Mouse (Mus musculus): ENCODE measurements at regions not wholly inside any gene's neighbourhood (a gene's known extent, or its start where the extent isn't known, plus 50 kb on each side); places are given as distances from the start of the nearest gene placed in this dataset.
A peak's percentile ranks its signal among the peaks of the same experiment; 100 is the strongest.
"Not testable (repeated sequence)": the region's sequence is repeated elsewhere in the genome, so short reads cannot be mapped to it uniquely, and the experiment has no call there.

DNA sequence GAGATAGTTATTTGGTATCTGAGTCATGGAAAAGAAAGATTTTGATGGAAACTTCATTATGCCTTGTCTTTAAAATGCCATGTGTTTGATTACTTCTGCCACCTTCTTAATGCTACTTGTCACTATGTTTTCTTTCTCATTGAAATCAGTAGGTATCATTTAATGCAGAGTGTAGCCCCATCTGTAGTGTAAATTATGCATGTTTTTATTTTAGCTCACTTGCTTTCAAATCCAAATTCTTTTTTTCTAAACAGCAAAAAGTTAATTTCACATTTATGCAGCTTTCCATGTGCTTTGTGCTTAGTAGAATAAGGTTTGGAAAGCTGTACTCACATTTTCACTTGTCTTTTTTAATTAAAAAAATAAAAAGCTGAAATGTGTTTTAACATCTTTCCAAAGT lies 748.0 kb upstream of the Epha7 start:
- no peak for DNase-seq (ENCODE audit: low spot score in 2 of 2)

GRCm38 (mm10) chr4:28065828-28066227 lies 747.1 kb upstream of the Epha7 start:
- DNase-seq (ENCODE audit: low spot score in 2 of 2): no peak

DNA sequence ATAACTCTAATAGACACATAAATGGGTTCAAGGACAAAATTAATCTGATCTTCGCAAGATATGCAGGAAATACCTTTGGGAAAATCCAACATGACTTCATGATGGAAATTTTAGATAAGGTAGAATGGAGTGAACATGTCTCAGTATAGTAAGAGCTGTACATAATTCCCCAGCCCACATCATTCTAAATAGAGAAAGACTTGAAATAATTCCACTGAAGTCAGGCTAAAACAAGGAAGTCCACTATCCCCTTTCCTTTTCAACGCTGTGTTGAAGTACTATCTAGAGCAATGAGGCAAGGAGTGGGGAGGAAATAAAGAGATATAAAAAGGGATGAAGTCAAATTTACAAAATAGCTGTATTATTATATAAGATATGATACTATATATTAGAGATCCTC lies 733.9 kb upstream of the Epha7 start:
- no peak for DNase-seq (ENCODE audit: low spot score in 2 of 2)

DNA sequence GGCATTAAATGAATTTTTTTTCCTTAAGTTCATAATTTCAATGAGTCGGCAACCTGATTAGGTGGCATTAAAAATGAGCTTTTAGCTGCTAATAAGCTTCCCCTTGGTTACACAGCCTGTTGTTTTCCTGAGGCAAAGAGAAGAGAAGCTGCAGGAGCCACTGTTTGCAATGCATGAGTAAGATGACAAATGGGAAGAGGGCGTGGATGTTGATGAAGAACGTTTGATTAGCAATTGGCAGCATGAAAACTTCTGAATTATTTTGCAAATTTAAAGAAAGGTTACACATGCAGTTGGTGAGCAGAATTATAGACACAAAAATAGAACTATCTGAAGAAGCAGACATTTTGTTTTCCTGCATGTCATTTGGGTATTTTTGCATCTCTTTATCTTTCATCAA lies 720.1 kb upstream of the Epha7 start:
- DNase-seq (ENCODE audit: low spot score in 2 of 2): peak; percentile 9 to 31

DNA sequence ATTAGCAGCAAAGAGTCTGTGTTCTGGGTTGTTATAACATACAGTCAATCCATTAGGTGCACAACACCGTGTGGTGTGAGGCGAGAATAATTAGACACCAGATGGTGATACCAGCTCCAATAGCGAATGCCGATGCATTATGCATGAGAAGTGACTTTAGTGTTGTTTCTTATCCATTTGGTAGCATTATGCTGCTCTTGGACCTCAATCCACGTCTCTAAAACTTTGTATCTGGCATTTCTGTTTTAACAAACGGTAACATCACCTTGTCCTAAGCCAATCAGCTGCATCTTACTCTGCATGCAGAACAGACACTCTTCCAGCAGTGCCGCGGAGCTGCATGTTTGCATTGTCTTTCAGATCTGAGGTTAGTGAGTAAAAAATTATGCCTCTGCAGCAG lies 669.8 kb upstream of the Epha7 start:
- peak; percentile 50 to 60 for DNase-seq (ENCODE audit: low spot score in 2 of 2)

- DNase-seq (ENCODE audit: low spot score in 2 of 2): no peak
Measured at GRCm38 (mm10) chr4:28155116-28155515, 657.8 kb upstream of the Epha7 start.

- DNase-seq (ENCODE audit: low spot score in 2 of 2): no peak
Measured at GRCm38 (mm10) chr4:28176771-28177170, 636.2 kb upstream of the Epha7 start.

- DNase-seq (ENCODE audit: low spot score in 2 of 2): no peak
Measured at GRCm38 (mm10) chr4:28190861-28191260, 622.1 kb upstream of the Epha7 start.

GRCm38 (mm10) chr4:28227594-28228208 lies 585.2 kb upstream of the Epha7 start:
- DNase-seq (ENCODE audit: low spot score in 2 of 2): no peak

DNA sequence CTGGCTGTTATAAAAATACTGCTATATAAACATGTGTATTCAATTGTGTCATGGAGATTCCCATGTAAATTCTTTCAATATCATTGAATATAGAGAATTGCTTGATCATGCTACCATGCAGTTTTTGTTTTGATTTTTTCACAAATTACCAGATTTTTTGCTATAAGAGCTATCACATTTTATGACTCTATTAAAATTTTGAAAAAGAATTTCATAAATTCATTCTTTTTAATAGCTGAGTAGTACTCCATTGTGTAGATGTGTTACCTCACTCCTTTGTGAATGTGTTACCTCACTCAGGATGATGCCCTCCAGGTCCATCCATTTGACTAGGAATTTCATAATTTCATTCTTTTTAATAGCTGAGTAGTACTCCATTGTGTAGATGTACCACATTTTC lies 577.4 kb upstream of the Epha7 start:
- not testable (repeated sequence) for DNase-seq (ENCODE audit: low spot score in 2 of 2)

- no peak for DNase-seq (ENCODE audit: low spot score in 2 of 2)
Measured at GRCm38 (mm10) chr4:28242272-28242671, 570.7 kb upstream of the Epha7 start.

Measured in layer of hippocampus, adult 8-10 months (tissue).